Mouse (Mus musculus): ENCODE data around the gene Rpl11. TPM values are rescaled to one million over a fixed set of nuclear protein-coding genes. Genes with fewer than 3 reads are reported as not detected.

The Rpl11 gene
- polyA plus RNA-seq, 1 experiment from 2014 or later = 506 TPM

DNA sequence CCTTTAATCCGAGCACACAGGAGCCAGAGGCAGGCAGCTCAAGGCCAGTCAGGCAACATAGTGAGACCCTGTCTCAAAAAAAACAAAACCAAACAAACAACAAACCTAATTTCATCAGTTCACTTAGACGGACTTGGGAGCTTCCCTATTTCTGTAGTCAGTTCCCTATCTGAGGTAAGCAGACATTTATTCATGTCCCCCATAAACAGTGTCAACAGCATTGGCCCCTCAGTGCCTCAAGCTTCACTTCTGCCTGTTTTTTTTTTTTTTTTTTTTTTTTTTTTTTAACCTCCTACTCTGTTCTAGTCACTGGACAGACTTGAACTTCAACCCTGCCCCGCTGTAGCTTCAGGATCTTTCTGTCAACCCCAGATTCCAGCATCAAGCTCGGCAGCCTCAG lies 18.1 kb downstream of the Rpl11 start:
- H3K4me3 ChIP-seq (ENCODE audit: low read length) = no peak overlapping the region
- WGBS = 72% methylated on average over 4 of the region's 4 CpGs
- no peaks in the 10 kb centered on the region for H3K36me3 ChIP-seq (ENCODE audit: control insufficient read depth, insufficient read depth, low read length)
- no peak overlapping the region for H3K27ac ChIP-seq (ENCODE audit: low read length)
- H3K4me1 ChIP-seq (replicated peaks; ENCODE audit: control insufficient read depth, insufficient read depth, low read length) = peaks cover 2% of the 10 kb centered on the region; the same call in 1 of the 2 replicates
- no peaks in the 10 kb centered on the region for H3K9me3 ChIP-seq (ENCODE audit: control insufficient read depth, low read length)
- no peak overlapping the region for H3K4me2 ChIP-seq (ENCODE audit: low read depth, low read length)
- no peaks in the 10 kb centered on the region for H3K27me3 ChIP-seq (ENCODE audit: control insufficient read depth, insufficient read depth, low read depth, low read length)
- no peak for ATAC-seq (ENCODE audit: low read depth)
- H3K9ac ChIP-seq (ENCODE audit: low read length) = no peak overlapping the region

DNA sequence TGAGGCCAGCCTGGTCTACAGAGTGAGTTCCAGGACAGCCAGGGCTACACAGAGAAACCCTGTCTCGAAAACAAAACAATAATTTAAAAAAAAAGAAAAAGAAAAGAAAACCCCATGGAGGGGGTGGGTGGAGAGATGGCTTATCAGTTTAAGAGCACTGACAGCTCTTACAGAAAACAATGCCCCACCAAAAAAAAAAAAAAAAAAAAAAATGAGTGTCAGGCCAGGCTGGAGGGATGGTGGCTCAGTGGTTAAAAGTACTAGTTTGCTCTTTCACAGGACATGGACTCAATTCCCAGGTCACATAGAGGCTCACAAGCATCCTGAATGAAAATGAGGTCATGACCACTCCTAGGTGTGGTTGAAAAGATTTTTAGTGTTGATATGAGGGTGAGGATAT lies 20.0 kb downstream of the Rpl11 start:
- no peaks in the 10 kb centered on the region for H3K9me3 ChIP-seq (ENCODE audit: control insufficient read depth, low read length)
- 33% methylated on average over 1 of the region's 1 CpGs for WGBS
- no peak overlapping the region for H3K4me3 ChIP-seq (ENCODE audit: low read length)
- H3K4me2 ChIP-seq (ENCODE audit: low read depth, low read length) = no peak overlapping the region
- H3K9ac ChIP-seq (ENCODE audit: low read length) = no peak overlapping the region
- no peaks in the 10 kb centered on the region for H3K27me3 ChIP-seq (ENCODE audit: control insufficient read depth, insufficient read depth, low read depth, low read length)
- peaks cover 2% of the 10 kb centered on the region; the same call in 1 of the 2 replicates for H3K4me1 ChIP-seq (replicated peaks; ENCODE audit: control insufficient read depth, insufficient read depth, low read length)
- ATAC-seq (ENCODE audit: low read depth) = no peak
- H3K27ac ChIP-seq (ENCODE audit: low read length) = no peak overlapping the region
- no peaks in the 10 kb centered on the region for H3K36me3 ChIP-seq (ENCODE audit: control insufficient read depth, insufficient read depth, low read length)

DNA sequence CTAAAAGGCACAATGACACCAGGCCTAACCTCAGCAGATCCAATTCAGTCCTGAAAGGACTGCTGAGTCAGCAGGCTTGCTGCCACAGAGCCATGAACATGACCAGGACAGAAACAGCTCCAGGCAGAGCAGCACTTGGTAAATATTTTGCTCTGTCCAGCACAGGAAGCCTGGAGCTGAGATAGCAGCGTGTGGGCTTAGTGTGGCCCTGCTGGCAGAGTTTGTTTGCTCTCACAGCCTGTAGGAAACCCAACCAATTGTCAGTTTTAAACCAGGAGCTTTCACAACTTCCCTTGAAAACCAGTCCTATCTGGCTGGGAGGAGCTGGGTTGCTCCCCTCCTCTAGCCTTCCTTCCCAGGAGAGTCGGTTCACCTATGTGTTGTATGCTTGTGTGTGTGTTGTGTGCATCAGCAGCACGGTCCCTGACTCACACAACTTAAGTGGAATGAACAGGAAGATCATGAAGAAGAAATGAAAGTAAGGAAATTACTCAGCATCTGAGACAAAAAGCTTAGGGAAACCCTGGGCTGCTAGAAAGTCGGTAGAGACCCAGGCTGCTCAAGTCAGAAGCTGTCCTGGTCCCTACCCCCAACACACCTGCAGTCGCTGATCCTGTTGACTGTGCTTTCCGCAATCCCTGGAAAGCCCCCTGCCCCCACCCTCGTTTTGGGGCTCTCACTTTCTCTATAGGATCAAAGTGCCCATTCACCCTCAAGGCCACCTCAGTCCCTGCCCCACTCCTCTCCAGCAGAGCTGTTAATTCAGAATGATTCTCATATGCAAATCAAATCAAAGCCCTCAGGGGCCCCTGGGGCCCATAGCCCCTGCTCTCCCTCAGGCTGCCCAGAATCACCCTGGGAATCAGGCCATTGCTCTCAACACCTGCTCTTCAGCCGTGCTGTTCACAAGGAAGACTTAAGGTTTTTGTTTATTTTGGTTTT lies 22.0 kb downstream of the Rpl11 start:
- Histone ChIP-seq H3K4me1 (replicated peaks; ENCODE audit: control insufficient read depth, insufficient read depth, low read length) (peaks cover 2% of the 10 kb centered on the region; the same call in 1 of the 2 replicates), H3K9me3 (ENCODE audit: control insufficient read depth, low read length) (no peaks in the 10 kb centered on the region), H3K27ac (ENCODE audit: low read length) (peak overlapping the region; percentile 39; the same call in 1 of the 2 replicates), H3K36me3 (ENCODE audit: control insufficient read depth, insufficient read depth, low read length) (no peaks in the 10 kb centered on the region), H3K27me3 (ENCODE audit: control insufficient read depth, insufficient read depth, low read depth, low read length) (no peaks in the 10 kb centered on the region), H3K4me2 (ENCODE audit: low read depth, low read length) (no peak overlapping the region), H3K9ac (ENCODE audit: low read length) (no peak overlapping the region), H3K4me3 (ENCODE audit: low read length) (no peak overlapping the region)
- 9% methylated on average over 8 of the region's 8 CpGs for WGBS
- peak; percentile 71 for ATAC-seq (ENCODE audit: low read depth)

DNA sequence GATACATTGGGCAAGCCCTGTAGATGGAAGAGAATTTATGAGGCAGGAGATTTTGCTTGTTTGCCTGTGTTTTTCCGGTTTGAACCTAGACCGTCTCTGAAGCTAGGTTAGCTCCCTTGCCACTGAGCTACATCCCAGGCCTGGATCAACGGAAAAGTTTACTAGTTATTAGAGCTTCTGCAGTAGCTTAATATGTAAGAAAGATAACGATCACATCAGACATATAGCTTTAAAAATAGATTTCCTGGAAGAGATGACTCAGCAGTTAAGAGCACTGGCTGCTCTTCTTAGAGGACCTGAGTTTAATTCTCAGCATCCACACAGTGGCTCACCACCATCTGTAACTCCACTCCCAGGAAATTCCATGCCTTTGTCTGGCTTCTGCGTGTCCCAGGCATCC lies 24.5 kb downstream of the Rpl11 start:
- no peaks in the 10 kb centered on the region for H3K9me3 ChIP-seq (ENCODE audit: control insufficient read depth, low read length)
- ATAC-seq (ENCODE audit: low read depth) = no peak
- H3K9ac ChIP-seq (ENCODE audit: low read length) = no peak overlapping the region
- 75% methylated on average over 5 of the region's 5 CpGs for WGBS
- no peak overlapping the region for H3K4me3 ChIP-seq (ENCODE audit: low read length)
- peaks cover 2% of the 10 kb centered on the region; the same call in 1 of the 2 replicates for H3K4me1 ChIP-seq (replicated peaks; ENCODE audit: control insufficient read depth, insufficient read depth, low read length)
- H3K36me3 ChIP-seq (ENCODE audit: control insufficient read depth, insufficient read depth, low read length) = no peaks in the 10 kb centered on the region
- no peak overlapping the region for H3K4me2 ChIP-seq (ENCODE audit: low read depth, low read length)
- no peak overlapping the region for H3K27ac ChIP-seq (ENCODE audit: low read length)
- H3K27me3 ChIP-seq (ENCODE audit: control insufficient read depth, insufficient read depth, low read depth, low read length) = no peaks in the 10 kb centered on the region

DNA sequence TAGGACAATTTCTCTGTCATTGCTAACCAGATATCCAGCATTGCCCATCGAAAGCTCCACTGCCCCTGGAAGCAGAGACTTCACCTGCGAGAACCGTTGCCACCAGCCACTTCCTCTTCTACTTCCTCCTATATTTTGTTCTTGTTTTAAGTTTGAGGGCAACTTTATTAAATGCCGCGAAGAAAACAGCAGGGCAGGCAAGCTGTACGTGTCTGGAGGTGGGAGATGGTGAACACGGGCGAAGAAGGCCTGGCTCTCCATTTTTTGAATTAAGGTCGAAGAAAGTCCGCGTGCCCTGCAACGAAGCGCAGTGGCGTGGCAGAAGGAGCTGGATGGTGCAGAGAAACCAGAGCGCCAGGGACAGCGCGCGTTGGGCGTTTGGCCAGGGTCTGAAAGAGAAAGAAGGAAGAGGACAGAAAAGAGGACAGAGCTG lies 25.1 kb downstream of the Rpl11 start:
- no peak overlapping the region for H3K27ac ChIP-seq (ENCODE audit: low read length)
- H3K4me3 ChIP-seq (ENCODE audit: low read length) = no peak overlapping the region
- WGBS = 77% methylated on average over 19 of the region's 19 CpGs
- no peak overlapping the region for H3K4me2 ChIP-seq (ENCODE audit: low read depth, low read length)
- peaks cover 2% of the 10 kb centered on the region; the same call in 1 of the 2 replicates for H3K4me1 ChIP-seq (replicated peaks; ENCODE audit: control insufficient read depth, insufficient read depth, low read length)
- no peaks in the 10 kb centered on the region for H3K9me3 ChIP-seq (ENCODE audit: control insufficient read depth, low read length)
- no peak for ATAC-seq (ENCODE audit: low read depth)
- H3K9ac ChIP-seq (ENCODE audit: low read length) = no peak overlapping the region
- no peaks in the 10 kb centered on the region for H3K27me3 ChIP-seq (ENCODE audit: control insufficient read depth, insufficient read depth, low read depth, low read length)
- H3K36me3 ChIP-seq (ENCODE audit: control insufficient read depth, insufficient read depth, low read length) = no peaks in the 10 kb centered on the region

DNA sequence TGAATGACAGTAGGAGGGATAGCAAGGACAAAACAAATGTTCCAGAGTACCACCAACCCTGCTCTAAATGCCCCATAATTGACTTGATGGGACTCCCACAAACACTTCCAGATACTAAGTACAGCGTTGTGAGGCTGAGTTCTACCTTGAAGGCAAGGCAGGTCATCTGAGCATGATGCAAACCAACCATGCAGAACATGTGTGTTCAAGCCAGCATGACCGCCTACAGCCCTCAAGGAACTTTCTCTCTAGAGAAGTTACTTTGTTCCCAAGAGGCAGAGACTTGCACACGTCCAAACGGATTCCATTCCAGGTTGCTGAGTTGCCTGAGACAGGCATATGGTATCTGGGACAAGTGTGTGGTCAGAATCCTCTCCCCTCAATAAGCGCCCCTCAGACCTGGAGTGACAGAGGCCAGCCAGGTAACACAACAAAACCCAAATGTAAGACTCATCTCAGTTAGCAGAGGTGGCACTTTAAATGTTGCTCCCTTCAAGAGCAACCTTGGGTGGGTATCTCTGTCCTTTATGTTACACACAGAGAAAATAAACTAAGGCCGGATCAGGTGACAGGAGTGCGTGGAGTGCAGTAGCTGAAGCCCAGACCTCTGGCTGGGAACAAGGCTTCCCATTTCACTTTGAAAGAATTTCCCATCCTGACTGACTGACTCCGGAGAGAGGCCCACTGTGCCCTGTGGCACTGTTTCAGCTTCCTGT lies 25.7 kb downstream of the Rpl11 start:
- no peak overlapping the region for H3K27ac ChIP-seq (ENCODE audit: low read length)

DNA sequence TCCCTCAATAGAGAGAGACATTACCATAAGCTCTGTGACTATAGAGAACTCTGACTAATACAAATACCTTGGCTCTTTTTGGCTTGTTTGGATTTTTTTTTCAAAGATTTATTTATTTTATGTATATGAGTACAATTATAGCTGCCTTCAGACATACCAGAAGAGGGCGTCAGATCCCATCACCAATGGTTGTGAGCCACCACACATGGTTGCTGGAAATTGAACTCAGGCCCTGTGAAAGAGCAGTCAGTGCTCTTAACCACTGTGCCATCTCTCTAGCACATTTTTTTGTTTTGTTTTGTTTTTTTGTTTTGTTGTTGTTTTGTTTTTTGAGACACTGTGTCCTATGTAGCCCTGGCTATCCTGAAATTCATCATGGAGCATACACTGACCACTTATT lies 27.9 kb downstream of the Rpl11 start:
- 67% methylated on average over 1 of the region's 1 CpGs for WGBS
- Histone ChIP-seq H3K4me3 (ENCODE audit: low read length) (no peak overlapping the region), H3K9me3 (ENCODE audit: control insufficient read depth, low read length) (no peaks in the 10 kb centered on the region), H3K4me2 (ENCODE audit: low read depth, low read length) (no peak overlapping the region), H3K27me3 (ENCODE audit: control insufficient read depth, insufficient read depth, low read depth, low read length) (no peaks in the 10 kb centered on the region), H3K4me1 (replicated peaks; ENCODE audit: control insufficient read depth, insufficient read depth, low read length) (peaks cover 3% of the 10 kb centered on the region; the same call in 1 of the 2 replicates), H3K9ac (ENCODE audit: low read length) (no peak overlapping the region), H3K36me3 (ENCODE audit: control insufficient read depth, insufficient read depth, low read length) (no peaks in the 10 kb centered on the region), H3K27ac (ENCODE audit: low read length) (no peak overlapping the region)
- ATAC-seq (ENCODE audit: low read depth) = no peak

More for the DNA sequence above, 25.7 kb downstream of the Rpl11 start:
- peaks cover 2% of the 10 kb centered on the region; the same call in 1 of the 2 replicates for H3K4me1 ChIP-seq (replicated peaks; ENCODE audit: control insufficient read depth, insufficient read depth, low read length)
- H3K9ac ChIP-seq (ENCODE audit: low read length) = no peak overlapping the region
- H3K4me2 ChIP-seq (ENCODE audit: low read depth, low read length) = no peak overlapping the region
- H3K27me3 ChIP-seq (ENCODE audit: control insufficient read depth, insufficient read depth, low read depth, low read length) = no peaks in the 10 kb centered on the region
- WGBS = 68% methylated on average over 8 of the region's 8 CpGs
- no peak overlapping the region for H3K4me3 ChIP-seq (ENCODE audit: low read length)
- no peaks in the 10 kb centered on the region for H3K36me3 ChIP-seq (ENCODE audit: control insufficient read depth, insufficient read depth, low read length)
- no peaks in the 10 kb centered on the region for H3K9me3 ChIP-seq (ENCODE audit: control insufficient read depth, low read length)
- no peak for ATAC-seq (ENCODE audit: low read depth)

DNA sequence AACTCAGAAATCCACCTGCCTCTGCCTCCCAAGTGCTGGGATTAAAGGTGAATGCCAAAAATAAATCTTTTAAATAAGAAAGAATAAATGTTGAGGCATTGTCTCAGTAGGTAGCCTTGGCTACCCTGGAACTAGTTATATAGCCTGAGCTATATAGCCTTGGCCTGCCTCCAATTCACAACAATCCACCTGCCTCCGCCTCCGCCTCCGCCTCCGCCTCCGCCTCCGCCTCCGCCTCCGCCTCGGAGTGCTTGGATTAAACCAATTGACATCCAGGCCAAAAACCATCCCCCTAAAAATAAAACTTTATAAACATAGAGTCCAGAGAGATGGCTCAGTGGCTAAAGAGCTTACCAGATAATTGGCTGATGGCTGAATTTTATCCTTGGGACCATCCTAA lies 30.3 kb downstream of the Rpl11 start:
- no peaks in the 10 kb centered on the region for H3K27me3 ChIP-seq (ENCODE audit: control insufficient read depth, insufficient read depth, low read depth, low read length)
- no peak overlapping the region for H3K9ac ChIP-seq (ENCODE audit: low read length)
- no peak overlapping the region for H3K4me2 ChIP-seq (ENCODE audit: low read depth, low read length)
- peaks cover 5% of the 10 kb centered on the region; the same call in 1 of the 2 replicates for H3K4me1 ChIP-seq (replicated peaks; ENCODE audit: control insufficient read depth, insufficient read depth, low read length)
- WGBS = 91% methylated on average over 9 of the region's 9 CpGs
- no peak overlapping the region for H3K27ac ChIP-seq (ENCODE audit: low read length)
- H3K4me3 ChIP-seq (ENCODE audit: low read length) = no peak overlapping the region
- H3K36me3 ChIP-seq (ENCODE audit: control insufficient read depth, insufficient read depth, low read length) = no peaks in the 10 kb centered on the region
- ATAC-seq (ENCODE audit: low read depth) = no peak
- H3K9me3 ChIP-seq (ENCODE audit: control insufficient read depth, low read length) = no peaks in the 10 kb centered on the region

DNA sequence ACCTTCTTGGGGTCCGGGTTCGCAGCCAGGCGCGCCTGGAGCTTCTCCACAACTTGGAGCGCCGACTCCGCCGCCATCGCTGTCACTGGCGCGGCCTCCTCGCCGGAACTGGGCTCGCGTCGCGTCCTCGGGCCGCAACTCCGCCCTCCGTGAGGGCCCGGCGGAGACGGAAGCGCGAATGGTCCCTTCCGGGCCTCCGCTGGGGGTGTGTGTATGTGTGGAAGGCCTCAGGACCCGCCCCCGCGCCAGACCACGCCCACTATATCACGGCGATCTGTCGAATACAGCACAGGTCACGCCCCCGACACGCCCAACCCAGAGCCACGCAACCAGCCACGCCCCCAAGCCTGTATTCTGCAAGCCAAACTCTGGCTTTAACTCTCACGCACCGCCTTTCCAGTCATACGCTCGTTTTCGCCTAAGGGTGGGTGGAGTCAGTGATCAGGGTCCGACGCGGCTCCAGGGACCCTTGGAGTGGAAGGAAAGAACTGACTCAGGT lies 31.6 kb downstream of the Rpl11 start, which contains the start of gene Eloa:
TSS of gene Eloa (minus strand) at position 215 of the 499 bp plus-strand sequence.
- Histone ChIP-seq H3K4me1 (replicated peaks; ENCODE audit: control insufficient read depth, insufficient read depth, low read length) (peaks cover 5% of the 10 kb centered on the region; the same call in 1 of the 2 replicates), H3K9me3 (ENCODE audit: control insufficient read depth, low read length) (no peaks in the 10 kb centered on the region), H3K9ac (ENCODE audit: low read length) (peak within 1 kb of the TSS; percentile 95), H3K27me3 (ENCODE audit: control insufficient read depth, insufficient read depth, low read depth, low read length) (no peaks in the 10 kb centered on the region), H3K4me3 (ENCODE audit: low read length) (peak within 1 kb of the TSS; percentile 82), H3K36me3 (ENCODE audit: control insufficient read depth, insufficient read depth, low read length) (no peaks in the 10 kb centered on the region), H3K4me2 (ENCODE audit: low read depth, low read length) (peak within 1 kb of the TSS; percentile 97), H3K27ac (ENCODE audit: low read length) (peak within 1 kb of the TSS; percentile 65)
- ATAC-seq (ENCODE audit: low read depth) = peak; percentile 100
- WGBS = under 1% methylated on average over 48 of the region's 48 CpGs

Data from lung, embryonic 16.5 days (tissue).